Mouse (Mus musculus): ENCODE data around the gene Pacrg. TPM values are rescaled to one million over a fixed set of nuclear protein-coding genes. Genes with fewer than 3 reads are reported as not detected.

Pacrg gene
- total and polyA plus RNA-seq, 3 experiments: not detected

GRCm38 (mm10) chr17:10374316-10374715, 465.8 kb downstream of the Pacrg start:
- H3K27ac ChIP-seq (ENCODE audit: control insufficient read depth, low read depth, low read length): no peak overlapping the region
- H3K4me3 ChIP-seq (ENCODE audit: control insufficient read depth in 1 of 2, insufficient read depth in 1 of 2, low read depth in 2 of 2, low read length in 2 of 2): no peak overlapping the region
- no peaks in the 10 kb centered on the region for H3K4me1 ChIP-seq (ENCODE audit: control insufficient read depth in 1 of 2, insufficient read depth in 2 of 2, low read length in 2 of 2)
- H3K9ac ChIP-seq (ENCODE audit: control insufficient read depth, low read depth, low read length, poor library complexity, severe bottlenecking): no peak overlapping the region
- H3K27me3 ChIP-seq (ENCODE audit: control insufficient read depth in 1 of 2, insufficient read depth in 2 of 2, low read length in 2 of 2): no peaks in the 10 kb centered on the region
- H3K36me3 ChIP-seq (ENCODE audit: control insufficient read depth in 1 of 2, insufficient read depth in 2 of 2, low read length in 2 of 2): no peaks in the 10 kb centered on the region
- no peak for DNase-seq (ENCODE audit: low read depth, low spot score)
- H3K79me2 ChIP-seq (ENCODE audit: control insufficient read depth, insufficient read depth, low read length, poor library complexity): no peaks in the 10 kb centered on the region
- H3K9me3 ChIP-seq (replicated peaks; ENCODE audit: insufficient read depth, low read length): no peaks in the 10 kb centered on the region
- no peak for TF ChIP-seq TAL1 (IDR thresholded peaks at IDR 0.05; ENCODE audit: low read length)
- TF ChIP-seq CHD2 (IDR thresholded peaks at IDR 0.05; ENCODE audit: low read length): no peak
- TF ChIP-seq POLR2AphosphoS5 (IDR thresholded peaks at IDR 0.05; ENCODE audit: borderline replicate concordance, low read depth, low read length): no peak
- TF ChIP-seq SIN3A (IDR thresholded peaks at IDR 0.05; ENCODE audit: low read length): no peak
- no peak for TF ChIP-seq MXI1 (IDR thresholded peaks at IDR 0.05; ENCODE audit: low read depth, low read length)
- no peak for TF ChIP-seq MAX (IDR thresholded peaks at IDR 0.05; ENCODE audit: low read length)
- TF ChIP-seq JUND (IDR thresholded peaks at IDR 0.05; ENCODE audit: low read depth, low read length): no peak
- no peak for TF ChIP-seq MAFK (IDR thresholded peaks at IDR 0.05; ENCODE audit: borderline replicate concordance, low read depth, low read length)
- TF ChIP-seq SMC3 (IDR thresholded peaks at IDR 0.05; ENCODE audit: low read depth, low read length): no peak
- TF ChIP-seq EP300 (IDR thresholded peaks at IDR 0.05; ENCODE audit: low read depth in 1 of 2, low read length in 2 of 2): no peak
- TF ChIP-seq USF1 (IDR thresholded peaks at IDR 0.05; ENCODE audit: low read depth, low read length): no peak
- no peak for TF ChIP-seq ZMIZ1 (IDR thresholded peaks at IDR 0.05; ENCODE audit: low read depth, low read length)
- TF ChIP-seq ELF1 (IDR thresholded peaks at IDR 0.05; ENCODE audit: low read depth, low read length): no peak

DNA sequence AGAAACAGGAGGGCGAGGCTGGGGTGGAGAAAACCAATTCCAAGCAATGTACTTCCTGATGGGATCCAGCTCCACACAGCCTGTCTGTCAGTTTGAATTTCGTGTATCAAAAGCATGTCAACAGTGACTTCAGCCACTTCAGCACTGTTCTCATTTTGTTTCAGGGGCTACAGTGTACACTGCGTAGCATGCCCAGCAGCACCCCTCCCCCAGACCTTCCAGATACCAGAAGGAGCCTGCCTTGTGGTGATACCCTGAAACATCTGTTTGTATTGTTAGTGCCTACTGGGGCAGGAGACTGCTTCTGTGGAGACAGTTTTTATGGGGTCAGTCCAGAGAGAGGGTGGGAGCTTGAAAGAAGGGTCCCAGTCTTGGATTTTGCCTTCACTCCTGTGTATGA, 466.4 kb downstream of the Pacrg start:
- Histone ChIP-seq H3K36me3 (ENCODE audit: control insufficient read depth in 1 of 2, insufficient read depth in 2 of 2, low read length in 2 of 2) (no peaks in the 10 kb centered on the region), H3K27me3 (ENCODE audit: control insufficient read depth in 1 of 2, insufficient read depth in 2 of 2, low read length in 2 of 2) (no peaks in the 10 kb centered on the region), H3K4me1 (ENCODE audit: control insufficient read depth in 1 of 2, insufficient read depth in 2 of 2, low read length in 2 of 2) (no peaks in the 10 kb centered on the region), H3K27ac (ENCODE audit: control insufficient read depth, low read depth, low read length) (no peak overlapping the region), H3K9me3 (replicated peaks; ENCODE audit: insufficient read depth, low read length) (no peaks in the 10 kb centered on the region), H3K4me3 (ENCODE audit: control insufficient read depth in 1 of 2, insufficient read depth in 1 of 2, low read depth in 2 of 2, low read length in 2 of 2) (no peak overlapping the region), H3K79me2 (ENCODE audit: control insufficient read depth, insufficient read depth, low read length, poor library complexity) (no peaks in the 10 kb centered on the region), H3K9ac (ENCODE audit: control insufficient read depth, low read depth, low read length, poor library complexity, severe bottlenecking) (no peak overlapping the region)
- TF ChIP-seq TCF12 (IDR thresholded peaks at IDR 0.05; ENCODE audit: low read depth, low read length) (no peak), MYC (IDR thresholded peaks at IDR 0.05; ENCODE audit: low read depth, low read length) (no peak), POLR2AphosphoS2 (IDR thresholded peaks at IDR 0.05; ENCODE audit: low read length) (no peak), USF2 (IDR thresholded peaks at IDR 0.05; ENCODE audit: borderline replicate concordance in 1 of 2, insufficient read depth in 1 of 2, low read depth in 1 of 2, low read length in 2 of 2) (no peak), GABPA (IDR thresholded peaks at IDR 0.05; ENCODE audit: low read depth, low read length) (no peak), ZNF384 (IDR thresholded peaks at IDR 0.05; ENCODE audit: low read depth, low read length) (no peak), POLR2AphosphoS5 (IDR thresholded peaks at IDR 0.05; ENCODE audit: borderline replicate concordance, low read depth, low read length) (no peak), EP300 (IDR thresholded peaks at IDR 0.05; ENCODE audit: low read depth in 1 of 2, low read length in 2 of 2) (no peak), ZKSCAN1 (IDR thresholded peaks at IDR 0.05; ENCODE audit: low read depth, low read length) (no peak)
- DNase-seq (ENCODE audit: low read depth, low spot score): no peak

Measured in MEL (cell line).